Mouse (Mus musculus): ENCODE data around the gene Gtf2a1l. TPM values are rescaled to one million over a fixed set of nuclear protein-coding genes. Genes with fewer than 3 reads are reported as not detected.

Gtf2a1l gene
- total RNA-seq, 2 experiments from 2014 or later: 0.51 to 0.70 TPM

DNA sequence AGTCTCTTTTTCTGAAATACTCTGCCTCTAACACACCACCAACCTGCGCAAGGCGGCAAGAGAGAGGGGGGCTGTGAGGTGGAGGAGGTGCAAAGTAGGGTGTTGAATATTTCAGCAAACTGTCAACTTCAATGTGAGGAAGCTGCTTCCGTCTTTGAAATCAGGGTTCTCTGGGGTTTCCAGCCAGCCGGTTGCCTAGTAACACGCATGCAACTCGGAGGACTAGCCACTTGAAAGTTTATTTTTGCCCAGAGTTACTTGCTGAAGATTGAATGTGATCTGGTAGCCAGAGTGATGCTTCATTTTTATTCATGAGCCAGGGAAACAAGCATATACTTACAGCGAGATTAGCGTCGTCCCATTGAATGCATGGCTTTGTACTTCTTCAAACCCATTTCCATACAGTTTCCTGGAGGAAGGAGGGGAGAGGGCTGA is 89.6 kb downstream of the Gtf2a1l start:
- intact Hi-C loops (cut with DNase I): no loop called here
- peak; percentile 73 to 77 for DNase-seq (ENCODE audit: low spot score in 2 of 2)

DNA sequence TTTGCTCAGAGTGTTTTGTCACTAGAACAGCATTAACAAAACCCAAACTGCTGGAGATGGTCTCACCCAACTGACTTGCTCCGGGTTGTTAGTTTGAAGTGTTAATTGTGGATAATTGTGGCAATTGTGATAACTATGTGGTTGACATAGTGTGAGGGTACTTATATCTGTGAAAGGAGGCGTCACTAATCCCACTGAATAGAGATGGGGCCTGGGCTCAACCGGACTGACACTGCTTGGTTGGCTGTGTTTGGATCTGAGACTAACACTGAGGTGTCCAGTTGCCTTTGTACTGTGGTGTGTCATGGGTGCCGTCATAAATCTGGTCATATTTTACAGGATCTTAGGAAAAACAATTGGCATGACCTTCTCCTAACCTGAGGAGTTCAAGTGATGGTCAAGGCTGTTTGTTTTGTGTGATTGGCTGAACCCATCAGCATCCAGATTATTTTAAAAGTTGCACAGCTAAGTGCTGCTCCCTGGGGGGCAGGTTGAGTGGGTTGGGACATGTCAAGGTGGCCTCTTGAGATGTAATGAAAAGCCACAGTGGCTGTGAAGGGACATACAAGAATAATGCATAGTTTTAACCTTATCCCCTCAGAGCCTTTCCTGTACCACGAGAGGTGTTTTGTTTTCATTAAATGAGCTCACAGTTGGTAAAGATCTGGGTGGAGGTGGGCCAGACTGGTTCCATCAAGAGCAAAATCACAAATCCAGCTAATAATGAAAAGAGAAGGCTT is 95.1 kb downstream of the Gtf2a1l start:
- intact Hi-C loops (cut with DNase I): no loop called here
- no peak for DNase-seq (ENCODE audit: low spot score in 2 of 2)

DNA sequence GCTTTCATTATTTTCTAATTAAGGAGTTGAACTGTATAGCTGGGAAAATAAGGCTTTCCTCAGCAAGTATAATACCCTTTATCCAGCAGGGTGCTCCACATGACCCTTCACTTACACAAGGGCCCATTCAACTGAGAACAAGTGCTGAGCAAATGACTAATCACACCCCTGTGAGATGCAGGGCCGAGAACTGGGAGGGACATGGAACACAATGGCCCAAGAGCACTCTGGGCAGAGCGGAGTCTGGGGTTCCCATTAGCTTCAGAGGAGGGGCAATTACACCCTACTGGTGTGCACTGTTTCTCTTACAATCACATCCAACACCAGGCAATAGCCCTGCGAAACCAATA is 95.7 kb downstream of the Gtf2a1l start:
- DNase-seq (ENCODE audit: low spot score in 2 of 2): no peak
- intact Hi-C loops (cut with DNase I): no loop called here

Other genes starting within 250 kb of the Gtf2a1l start
- gene Foxn2, start 227.9 kb upstream of the Gtf2a1l start, total RNA-seq (2021): 10 to 100 TPM; 11.5 to 12.1 TPM
- 10 to 100 TPM; 67.4 to 78.8 TPM for gene Ppp1r21, start 138.5 kb upstream of the Gtf2a1l start, total RNA-seq (2021)
- gene Ston1, start 71.0 kb upstream of the Gtf2a1l start, total RNA-seq (2021): 1 to 10 TPM; 4.4 to 6.6 TPM
- gene Lhcgr, start 123.3 kb downstream of the Gtf2a1l start, total RNA-seq (2021): under 1 TPM; 0.32 to 0.40 TPM

Measured in left cerebral cortex, postnatal 14 days (tissue).